Mouse (Mus musculus) ES-Bruce4 (cell line): ENCODE results near the gene Iqsec3. TPM values are rescaled to one million over a fixed set of nuclear protein-coding genes. Genes with fewer than 3 reads are reported as not detected.

Experiments used
- H3K27ac ChIP-seq: 2 replicates; pipeline ENCODE4 v1.5.1; 2012; ENCODE audit warnings: low read length, inconsistent platforms; ENCODE audit not compliant: insufficient read depth
- H3K27me3 ChIP-seq: 2 replicates; pipeline ENCODE4 v1.6.1; 2012; ENCODE audit warnings: mild to moderate bottlenecking, low read length, inconsistent platforms; ENCODE audit not compliant: control insufficient read depth, poor library complexity, insufficient read depth, severe bottlenecking
- H3K36me3 ChIP-seq: 2 replicates; pipeline ENCODE4 v1.6.1; 2012; ENCODE audit warnings: inconsistent platforms, mild to moderate bottlenecking, low read length, moderate library complexity; ENCODE audit not compliant: control insufficient read depth, poor library complexity, insufficient read depth, severe bottlenecking
- H3K4me1 ChIP-seq: one replicate; pipeline ENCODE4 v1.8.1; 2011; ENCODE audit warnings: low read length; ENCODE audit not compliant: control insufficient read depth, insufficient read depth
- H3K4me3 ChIP-seq: 2 replicates; pipeline ENCODE4 v1.5.1; 2011; ENCODE audit warnings: low read depth, mild to moderate bottlenecking, low read length
- H3K9ac ChIP-seq: 2 replicates; pipeline ENCODE4 v1.6.1; 2012; ENCODE audit warnings: low read depth, mild to moderate bottlenecking, inconsistent platforms; ENCODE audit not compliant: poor library complexity, severe bottlenecking
- H3K9me3 ChIP-seq: replicated peaks from 2 replicates; pipeline ENCODE4 v1.6.1; 2012; ENCODE audit warnings: mild to moderate bottlenecking, low read length, inconsistent platforms; ENCODE audit not compliant: control insufficient read depth, poor library complexity, insufficient read depth, severe bottlenecking
- CTCF ChIP-seq: IDR thresholded peaks from one replicate; pipeline ENCODE4 v1.8.1; 2011; ENCODE audit warnings: low read depth, low read length
- EP300 ChIP-seq: IDR thresholded peaks from 2 replicates; pipeline ENCODE4 v1.6.1; 2011; ENCODE audit warnings: low read depth, low read length; ENCODE audit not compliant: insufficient read depth
- POLR2A ChIP-seq: IDR thresholded peaks from one replicate; pipeline ENCODE4 v1.8.1; 2011; ENCODE audit warnings: low read length; ENCODE audit not compliant: insufficient read depth
- polyA plus RNA-seq: library from polyadenylated mRNA; stranded (reverse); fragments of >200 nt; gene quantifications from 2 replicates; pipeline ENCODE4 v1.2.4, GENCODE M21; 2011; ENCODE audit warnings: low read depth; ENCODE audit not compliant: missing spikeins, insufficient read depth, insufficient read length

The Iqsec3 gene
- polyA plus RNA-seq, 1 experiment = not detected

- no peak overlapping the region for H3K27ac ChIP-seq
- H3K4me1 ChIP-seq = no peaks in the 10 kb centered on the region
- no peaks in the 10 kb centered on the region for H3K27me3 ChIP-seq
- H3K9ac ChIP-seq = no peak overlapping the region
- H3K4me3 ChIP-seq = no peak overlapping the region
- no peaks in the 10 kb centered on the region for H3K9me3 ChIP-seq
- no peaks in the 10 kb centered on the region for H3K36me3 ChIP-seq
- TF ChIP-seq CTCF (no peak), POLR2A (no peak), EP300 (no peak)
These were observed 36.9 kb upstream of the Iqsec3 start for GRCm38 (mm10) chr6:121510381-121510780.

- Histone ChIP-seq H3K27ac (no peak overlapping the region), H3K9me3 (no peaks in the 10 kb centered on the region), H3K4me1 (no peaks in the 10 kb centered on the region), H3K27me3 (no peaks in the 10 kb centered on the region), H3K4me3 (no peak overlapping the region), H3K9ac (no peak overlapping the region), H3K36me3 (no peaks in the 10 kb centered on the region)
- TF ChIP-seq CTCF (no peak), EP300 (no peak), POLR2A (no peak)
These were observed 36.4 kb upstream of the Iqsec3 start for GRCm38 (mm10) chr6:121509871-121510270.

- Histone ChIP-seq H3K27ac (no peak overlapping the region), H3K9me3 (no peaks in the 10 kb centered on the region), H3K36me3 (no peaks in the 10 kb centered on the region), H3K4me1 (no peaks in the 10 kb centered on the region), H3K4me3 (no peak overlapping the region), H3K27me3 (no peaks in the 10 kb centered on the region), H3K9ac (no peak overlapping the region)
- TF ChIP-seq POLR2A (no peak), CTCF (peak; percentile 8)
These were observed 34.8 kb upstream of the Iqsec3 start for GRCm38 (mm10) chr6:121508266-121508665.

GRCm38 (mm10) chr6:121501044-121501638 is 27.7 kb upstream of the Iqsec3 start:
- no peaks in the 10 kb centered on the region for H3K27me3 ChIP-seq
- H3K27ac ChIP-seq = no peak overlapping the region
- no peaks in the 10 kb centered on the region for H3K9me3 ChIP-seq
- H3K4me3 ChIP-seq = no peak overlapping the region
- no peaks in the 10 kb centered on the region for H3K36me3 ChIP-seq
- H3K4me1 ChIP-seq = no peaks in the 10 kb centered on the region
- no peak overlapping the region for H3K9ac ChIP-seq
- TF ChIP-seq EP300 (no peak), POLR2A (no peak), CTCF (no peak)

- H3K9ac ChIP-seq = no peak overlapping the region
These were observed 26.4 kb upstream of the Iqsec3 start for GRCm38 (mm10) chr6:121499856-121500255.

GRCm38 (mm10) chr6:121498819-121499535 is 25.5 kb upstream of the Iqsec3 start:
- no peaks in the 10 kb centered on the region for H3K4me1 ChIP-seq
- H3K9ac ChIP-seq = no peak overlapping the region
- no peak for TF ChIP-seq POLR2A
- no peak for TF ChIP-seq EP300
- no peak for TF ChIP-seq CTCF
- no peaks in the 10 kb centered on the region for H3K27me3 ChIP-seq
- no peak overlapping the region for H3K27ac ChIP-seq
- peak overlapping the region; percentile 36 for H3K4me3 ChIP-seq
- no peaks in the 10 kb centered on the region for H3K9me3 ChIP-seq
- H3K36me3 ChIP-seq = no peaks in the 10 kb centered on the region

More at GRCm38 (mm10) chr6:121499856-121500255, 26.4 kb upstream of the Iqsec3 start:
- no peaks in the 10 kb centered on the region for H3K4me1 ChIP-seq
- no peaks in the 10 kb centered on the region for H3K36me3 ChIP-seq
- H3K4me3 ChIP-seq = no peak overlapping the region
- TF ChIP-seq EP300 (no peak), CTCF (no peak), POLR2A (no peak)
- H3K27me3 ChIP-seq = no peaks in the 10 kb centered on the region
- H3K27ac ChIP-seq = no peak overlapping the region
- no peaks in the 10 kb centered on the region for H3K9me3 ChIP-seq
